Mouse (Mus musculus) neural tube, embryonic 15.5 days (tissue): ENCODE data around the gene Adgrl3. TPM values are rescaled to one million over a fixed set of nuclear protein-coding genes. Genes with fewer than 3 reads are reported as not detected.

Source experiments
- ATAC-seq: fragments of 200-750 bp; cut with Nextera tagmentation; 2 replicates; pipeline ENCODE4 v1.8.0; 2017; ENCODE audit warnings: mild to moderate bottlenecking, moderate TSS enrichment, moderate library complexity; ENCODE audit not compliant: low FRiP score
- H3K27ac ChIP-seq: fragments of 300-500 bp; sonication (generic); replicated peaks from 2 replicates; pipeline ENCODE4 v1.5.1; 2015; ENCODE audit warnings: mild to moderate bottlenecking, inconsistent platforms
- H3K27me3 ChIP-seq: fragments of 300-500 bp; sonication (generic); replicated peaks from 2 replicates; pipeline ENCODE4 v1.6.1; 2015; ENCODE audit warnings: inconsistent platforms
- H3K36me3 ChIP-seq: fragments of 300-500 bp; sonication (generic); 2 replicates; pipeline ENCODE4 v1.6.1; 2015; ENCODE audit warnings: inconsistent platforms
- H3K4me1 ChIP-seq: fragments of 300-500 bp; sonication (generic); 2 replicates; pipeline ENCODE4 v1.6.1; 2015; ENCODE audit warnings: inconsistent platforms
- H3K4me2 ChIP-seq: fragments of 300-500 bp; sonication (generic); 2 replicates; pipeline ENCODE4 v1.6.1; 2015; ENCODE audit warnings: inconsistent platforms, mild to moderate bottlenecking, moderate library complexity
- H3K4me3 ChIP-seq: fragments of 300-500 bp; sonication (generic); replicated peaks from 2 replicates; pipeline ENCODE4 v1.5.1; 2015; ENCODE audit warnings: mild to moderate bottlenecking, inconsistent platforms
- H3K9ac ChIP-seq: fragments of 300-500 bp; sonication (generic); replicated peaks from 2 replicates; pipeline ENCODE4 v1.6.1; 2015; ENCODE audit warnings: mild to moderate bottlenecking, inconsistent platforms
- H3K9me3 ChIP-seq: fragments of 300-500 bp; sonication (generic); replicated peaks from 2 replicates; pipeline ENCODE4 v1.6.1; 2016; ENCODE audit warnings: inconsistent platforms
- WGBS: fragments of 180-500 bp; shearing (Covaris S2); methylation state at CpG from one replicate; pipeline ENCODE4 v1.1.7; 2015; ENCODE audit warnings: mixed read lengths; 5-methylcytosine and 5-hydroxymethylcytosine counted together
- polyA plus RNA-seq: library from polyadenylated mRNA; unstranded; fragments of >200 nt; fragmentation: Nextera tagmentation; extraction: Ambion mirVana; gene quantifications from 2 replicates; pipeline ENCODE4 v1.2.1, GENCODE M21; 2015

Adgrl3 gene
- polyA plus RNA-seq, 1 experiment from 2014 or later = 65.4 TPM

DNA sequence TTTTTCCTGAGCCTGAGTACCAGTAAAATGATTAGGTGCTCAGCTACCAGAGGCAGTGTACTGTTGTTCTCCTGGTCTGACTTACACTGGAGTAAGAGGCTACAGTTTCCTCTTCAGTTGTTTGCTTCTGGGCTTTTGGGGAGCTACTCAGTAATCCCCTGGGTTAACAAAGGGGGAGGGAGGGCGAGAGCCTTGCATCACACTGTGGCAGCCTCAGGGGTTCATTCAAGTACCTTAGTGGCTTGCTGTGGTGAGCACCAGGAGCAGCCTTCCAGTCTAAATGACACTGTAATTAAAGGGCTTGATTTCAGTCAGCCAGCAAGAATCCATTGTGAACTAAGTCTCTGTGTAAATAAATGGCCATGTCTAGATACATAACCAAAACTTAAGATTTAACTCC lies 324.4 kb downstream of the Adgrl3 start:
- Histone ChIP-seq H3K9ac (no peak overlapping the region), H3K4me2 (no peak overlapping the region), H3K9me3 (no peaks in the 10 kb centered on the region), H3K27ac (no peak overlapping the region), H3K36me3 (no peaks in the 10 kb centered on the region), H3K27me3 (no peaks in the 10 kb centered on the region), H3K4me1 (0 out of 2 replicates have a peak, but pooled peaks cover 3% of the 10 kb centered on the region), H3K4me3 (no peak overlapping the region)
- 25% methylated on average over 1 of the region's 1 CpGs for WGBS
- ATAC-seq = no peak

DNA sequence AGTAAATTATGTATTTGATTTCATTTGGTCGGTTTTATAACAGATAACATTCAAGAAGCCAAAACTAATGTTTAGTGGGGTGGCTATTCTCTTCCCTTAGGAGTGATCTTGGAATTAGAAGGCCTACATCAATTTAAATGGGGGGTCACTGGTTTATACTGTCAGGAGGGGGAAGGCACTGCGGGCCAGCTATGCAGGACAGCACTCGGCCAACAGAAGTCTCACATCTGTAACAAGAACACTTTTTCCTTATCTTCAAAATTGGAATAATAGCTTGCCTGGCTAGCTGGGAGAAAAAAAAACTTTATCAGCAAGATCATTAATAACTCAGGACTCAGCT lies 325.1 kb downstream of the Adgrl3 start:
- no peaks in the 10 kb centered on the region for H3K9me3 ChIP-seq
- no peak overlapping the region for H3K4me3 ChIP-seq
- 0 out of 2 replicates have a peak, but pooled peaks cover 3% of the 10 kb centered on the region for H3K4me1 ChIP-seq
- no peaks in the 10 kb centered on the region for H3K27me3 ChIP-seq
- H3K27ac ChIP-seq = no peak overlapping the region
- no peak for ATAC-seq
- H3K4me2 ChIP-seq = no peak overlapping the region
- 56% methylated on average over 3 of the region's 3 CpGs for WGBS
- no peaks in the 10 kb centered on the region for H3K36me3 ChIP-seq
- no peak overlapping the region for H3K9ac ChIP-seq

DNA sequence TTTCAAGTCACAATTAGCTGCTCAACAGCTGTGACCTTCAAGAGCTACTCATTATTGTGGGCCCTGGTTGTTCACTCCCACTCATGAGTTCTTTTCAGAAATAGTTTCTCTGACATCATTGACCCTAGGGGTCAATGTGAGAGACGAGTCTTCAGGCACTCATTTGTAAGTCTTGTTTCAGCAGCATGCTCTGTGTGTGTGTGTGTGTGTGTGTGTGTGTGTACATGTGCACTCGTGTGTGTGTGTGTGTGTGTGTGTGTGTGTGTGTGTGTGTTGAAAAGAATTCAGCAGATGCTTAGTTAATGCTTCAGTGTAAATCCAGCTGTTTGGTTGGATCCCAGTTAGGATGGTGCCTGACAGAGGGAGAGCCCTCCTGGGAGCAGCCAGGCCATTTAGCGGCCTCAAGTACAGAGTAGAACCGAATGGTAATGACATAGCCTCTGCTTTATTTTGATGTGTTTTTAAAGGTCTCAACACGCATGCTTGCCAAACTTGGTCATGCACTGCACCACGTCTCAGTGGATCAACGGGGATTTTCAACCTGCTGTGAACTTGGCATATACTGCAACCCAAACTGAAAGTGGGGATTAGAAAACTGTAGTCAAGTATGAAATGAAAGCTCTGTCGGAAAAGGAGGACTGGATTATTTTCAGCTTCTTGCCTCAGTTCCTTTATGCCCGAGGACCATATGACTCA lies 325.6 kb downstream of the Adgrl3 start:
- WGBS = 49% methylated on average over 9 of the region's 9 CpGs
- ATAC-seq = peak; percentile 35; the same call in 1 of the 2 replicates
- no peaks in the 10 kb centered on the region for H3K9me3 ChIP-seq

DNA sequence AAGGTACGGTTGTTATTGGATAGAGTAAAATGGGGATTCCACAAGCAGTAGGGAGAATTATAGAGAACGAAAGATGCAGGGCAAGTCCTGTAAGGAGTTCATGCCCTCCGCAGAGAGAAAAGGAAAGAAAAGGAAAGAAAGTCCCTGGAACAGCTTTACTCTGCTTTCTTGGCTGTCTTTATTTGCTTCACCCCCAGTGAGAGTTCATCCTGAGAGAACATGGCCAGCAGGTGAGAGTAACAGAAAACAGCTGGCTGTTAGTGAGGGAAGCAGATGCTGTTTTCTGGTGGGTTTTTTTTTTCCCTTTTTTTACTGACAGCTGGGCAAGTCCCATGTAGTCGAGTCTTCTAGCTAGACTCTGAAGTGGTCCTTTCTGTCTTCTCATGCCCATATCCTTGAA lies 327.6 kb downstream of the Adgrl3 start:
- WGBS = 68% methylated on average over 4 of the region's 4 CpGs

More for the DNA sequence above, 325.6 kb downstream of the Adgrl3 start:
- Histone ChIP-seq H3K4me1 (0 out of 2 replicates have a peak, but pooled peaks cover 3% of the 10 kb centered on the region), H3K27me3 (no peaks in the 10 kb centered on the region), H3K27ac (no peak overlapping the region), H3K4me3 (no peak overlapping the region), H3K36me3 (no peaks in the 10 kb centered on the region), H3K4me2 (no peak overlapping the region), H3K9ac (no peak overlapping the region)

GRCm38 (mm10) chr5:81359560-81359959 lies 339.6 kb downstream of the Adgrl3 start:
- H3K4me2 ChIP-seq = no peak overlapping the region
- no peaks in the 10 kb centered on the region for H3K27me3 ChIP-seq
- no peaks in the 10 kb centered on the region for H3K36me3 ChIP-seq
- no peak overlapping the region for H3K27ac ChIP-seq
- 15% methylated on average over 2 of the region's 2 CpGs for WGBS
- H3K4me3 ChIP-seq = no peak overlapping the region
- H3K4me1 ChIP-seq = no peaks in the 10 kb centered on the region
- no peak overlapping the region for H3K9ac ChIP-seq
- peak; percentile 74 for ATAC-seq
- H3K9me3 ChIP-seq = no peaks in the 10 kb centered on the region

More for the DNA sequence above, 327.6 kb downstream of the Adgrl3 start:
- Histone ChIP-seq H3K4me1 (0 out of 2 replicates have a peak, but pooled peaks cover 3% of the 10 kb centered on the region), H3K9me3 (no peaks in the 10 kb centered on the region), H3K4me3 (no peak overlapping the region), H3K9ac (no peak overlapping the region), H3K36me3 (no peaks in the 10 kb centered on the region), H3K27ac (no peak overlapping the region), H3K27me3 (no peaks in the 10 kb centered on the region), H3K4me2 (no peak overlapping the region)
- no peak for ATAC-seq

DNA sequence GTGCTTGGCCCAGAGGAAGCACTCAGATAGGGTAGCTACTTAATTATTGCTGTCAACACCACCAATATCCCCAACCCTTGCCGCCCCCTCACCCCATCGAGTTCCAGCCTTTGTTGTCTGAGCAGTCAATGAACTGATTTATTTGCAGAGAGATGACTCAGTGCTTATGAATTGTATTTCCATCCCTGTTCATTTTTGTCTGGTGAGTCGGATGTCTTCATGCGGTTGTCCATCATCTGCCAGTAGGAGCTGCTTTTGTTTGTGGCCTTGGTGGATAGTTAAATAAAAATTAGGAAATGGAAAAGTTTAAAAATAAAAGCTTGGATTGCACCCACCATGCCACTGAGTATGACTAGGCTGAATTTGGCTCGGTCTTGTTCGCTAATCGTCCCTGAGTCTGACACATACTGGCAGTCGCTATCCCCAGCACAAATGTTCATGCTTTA lies 344.3 kb downstream of the Adgrl3 start:
- Histone ChIP-seq H3K27ac (no peak overlapping the region), H3K9ac (no peak overlapping the region), H3K4me2 (no peak overlapping the region), H3K27me3 (no peaks in the 10 kb centered on the region), H3K4me3 (no peak overlapping the region), H3K4me1 (no peaks in the 10 kb centered on the region), H3K9me3 (no peaks in the 10 kb centered on the region), H3K36me3 (no peaks in the 10 kb centered on the region)
- ATAC-seq = no peak
- 75% methylated on average over 8 of the region's 8 CpGs for WGBS

- H3K27ac ChIP-seq = no peak overlapping the region
- 25% methylated on average over 2 of the region's 2 CpGs for WGBS
- no peaks in the 10 kb centered on the region for H3K9me3 ChIP-seq
Measured at GRCm38 (mm10) chr5:81365250-81365649, 345.3 kb downstream of the Adgrl3 start.

GRCm38 (mm10) chr5:81370126-81370850 lies 350.4 kb downstream of the Adgrl3 start:
- no peak overlapping the region for H3K27ac ChIP-seq
- no peak overlapping the region for H3K9ac ChIP-seq
- no peaks in the 10 kb centered on the region for H3K27me3 ChIP-seq
- H3K4me2 ChIP-seq = no peak overlapping the region
- ATAC-seq = no peak
- H3K4me3 ChIP-seq = no peak overlapping the region
- 81% methylated on average over 10 of the region's 10 CpGs for WGBS
- H3K4me1 ChIP-seq = no peaks in the 10 kb centered on the region
- H3K36me3 ChIP-seq = no peaks in the 10 kb centered on the region
- no peaks in the 10 kb centered on the region for H3K9me3 ChIP-seq

More at GRCm38 (mm10) chr5:81365250-81365649, 345.3 kb downstream of the Adgrl3 start:
- no peak overlapping the region for H3K4me2 ChIP-seq
- H3K4me1 ChIP-seq = no peaks in the 10 kb centered on the region
- no peak overlapping the region for H3K9ac ChIP-seq
- H3K27me3 ChIP-seq = no peaks in the 10 kb centered on the region
- H3K4me3 ChIP-seq = no peak overlapping the region
- ATAC-seq = no peak
- H3K36me3 ChIP-seq = no peaks in the 10 kb centered on the region

DNA sequence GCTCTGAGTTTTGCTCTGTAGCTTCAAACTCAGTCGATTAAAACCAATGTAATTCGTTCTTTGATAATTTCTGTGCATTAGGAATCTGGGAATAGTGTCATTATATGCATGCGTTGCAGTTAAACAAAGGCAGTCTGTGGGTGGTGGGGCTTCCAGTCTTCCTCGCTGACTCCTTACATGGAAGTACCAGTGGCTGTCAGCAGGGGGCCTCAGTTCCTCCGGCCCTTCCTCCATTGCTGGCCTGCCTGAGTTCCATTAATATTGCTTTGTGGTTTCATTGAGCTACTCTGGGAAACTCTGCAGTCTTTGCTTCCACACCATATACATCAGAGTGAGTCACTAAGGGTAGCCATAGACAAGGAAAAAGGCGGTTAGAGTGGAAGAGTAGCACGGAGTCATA lies 356.1 kb downstream of the Adgrl3 start:
- no peak overlapping the region for H3K27ac ChIP-seq
- H3K9ac ChIP-seq = no peak overlapping the region
- H3K4me1 ChIP-seq = no peaks in the 10 kb centered on the region
- H3K9me3 ChIP-seq = no peaks in the 10 kb centered on the region
- H3K4me2 ChIP-seq = no peak overlapping the region
- no peak overlapping the region for H3K4me3 ChIP-seq
- no peak for ATAC-seq
- H3K27me3 ChIP-seq = no peaks in the 10 kb centered on the region
- no peaks in the 10 kb centered on the region for H3K36me3 ChIP-seq
- 88% methylated on average over 7 of the region's 7 CpGs for WGBS

- WGBS = 15% methylated on average over 1 of the region's 1 CpGs
- no peaks in the 10 kb centered on the region for H3K9me3 ChIP-seq
- no peak overlapping the region for H3K9ac ChIP-seq
- H3K4me1 ChIP-seq = no peaks in the 10 kb centered on the region
- H3K36me3 ChIP-seq = no peaks in the 10 kb centered on the region
- ATAC-seq = no peak
- no peak overlapping the region for H3K27ac ChIP-seq
- H3K27me3 ChIP-seq = no peaks in the 10 kb centered on the region
- H3K4me3 ChIP-seq = no peak overlapping the region
- H3K4me2 ChIP-seq = no peak overlapping the region
Measured at GRCm38 (mm10) chr5:81405582-81406143, 385.7 kb downstream of the Adgrl3 start.

DNA sequence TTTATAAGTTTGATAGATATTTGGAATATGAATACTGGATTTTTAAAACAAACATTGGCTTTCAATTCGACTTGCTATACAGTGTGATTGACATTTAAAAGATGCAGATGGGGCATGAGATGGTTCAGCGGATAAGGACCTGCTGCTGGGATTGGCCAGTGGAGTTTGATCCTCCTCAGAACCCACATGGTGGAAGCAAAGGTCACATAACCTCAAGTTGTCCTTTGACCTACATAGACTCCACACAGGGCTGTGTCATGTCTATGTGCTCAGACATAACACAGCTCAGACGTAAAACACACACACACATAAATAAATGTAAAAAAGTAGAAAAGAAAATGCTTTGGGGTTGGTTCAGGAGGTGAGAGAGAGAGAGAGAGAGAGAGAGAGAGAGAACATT lies 397.4 kb downstream of the Adgrl3 start:
- Histone ChIP-seq H3K4me3 (no peak overlapping the region), H3K9me3 (no peaks in the 10 kb centered on the region), H3K36me3 (no peaks in the 10 kb centered on the region), H3K4me2 (no peak overlapping the region), H3K4me1 (no peaks in the 10 kb centered on the region), H3K27me3 (no peaks in the 10 kb centered on the region), H3K9ac (no peak overlapping the region), H3K27ac (no peak overlapping the region)
- no peak for ATAC-seq
- WGBS = 78% methylated on average over 3 of the region's 3 CpGs

- no peak overlapping the region for H3K4me2 ChIP-seq
- no peak overlapping the region for H3K27ac ChIP-seq
- peaks cover 3% of the 10 kb centered on the region; the same call in 1 of the 2 replicates for H3K36me3 ChIP-seq
- no peaks in the 10 kb centered on the region for H3K4me1 ChIP-seq
- WGBS = 70% methylated on average over 5 of the region's 5 CpGs
- no peak for ATAC-seq
- H3K9me3 ChIP-seq = no peaks in the 10 kb centered on the region; the same call in 1 of the 2 replicates
- H3K27me3 ChIP-seq = no peaks in the 10 kb centered on the region
- H3K4me3 ChIP-seq = no peak overlapping the region
- H3K9ac ChIP-seq = no peak overlapping the region
Measured at GRCm38 (mm10) chr5:81427393-81427792, 407.5 kb downstream of the Adgrl3 start.
